Mouse (Mus musculus): ENCODE data around the gene Me3. TPM values are rescaled to one million over a fixed set of nuclear protein-coding genes. Genes with fewer than 3 reads are reported as not detected.

Gene Me3
- polyA plus RNA-seq, 1 experiment, result 0.44 TPM

- Histone ChIP-seq H3K27ac (ENCODE audit: insufficient read depth, low read length) (no peak overlapping the region), H3K4me1 (ENCODE audit: control insufficient read depth, insufficient read depth, insufficient read length) (no peaks in the 10 kb centered on the region), H3K27me3 (ENCODE audit: control insufficient read depth, insufficient read depth, low read length) (no peaks in the 10 kb centered on the region), H3K4me3 (ENCODE audit: extremely low read depth, insufficient read depth, insufficient read length) (no peak overlapping the region), H3K36me3 (ENCODE audit: control insufficient read depth, insufficient read depth, low read length) (no peaks in the 10 kb centered on the region)
- WGBS, result 81% methylated on average over 5 of the region's 5 CpGs
- TF ChIP-seq POLR2A (IDR thresholded peaks at IDR 0.05; ENCODE audit: low read depth, low read length) (no peak), CTCF (IDR thresholded peaks at IDR 0.05; ENCODE audit: extremely low read depth, insufficient read depth, insufficient read length, insufficient replicate concordance) (no peak)
- DNase-seq (ENCODE audit: low read depth in 1 of 2, low spot score in 2 of 2), result no peak
Observed at GRCm38 (mm10) chr7:89699668-89700350, 67.6 kb downstream of the Me3 start.

GRCm38 (mm10) chr7:89700511-89700910 is 68.3 kb downstream of the Me3 start:
- H3K27ac ChIP-seq (ENCODE audit: insufficient read depth, low read length), result no peak overlapping the region
- no peaks in the 10 kb centered on the region for H3K4me1 ChIP-seq (ENCODE audit: control insufficient read depth, insufficient read depth, insufficient read length)
- no peak for DNase-seq (ENCODE audit: low read depth in 1 of 2, low spot score in 2 of 2)
- no peak overlapping the region for H3K4me3 ChIP-seq (ENCODE audit: extremely low read depth, insufficient read depth, insufficient read length)
- no peaks in the 10 kb centered on the region for H3K36me3 ChIP-seq (ENCODE audit: control insufficient read depth, insufficient read depth, low read length)
- WGBS, result 89% methylated on average over 1 of the region's 1 CpGs
- no peaks in the 10 kb centered on the region for H3K27me3 ChIP-seq (ENCODE audit: control insufficient read depth, insufficient read depth, low read length)
- TF ChIP-seq POLR2A (IDR thresholded peaks at IDR 0.05; ENCODE audit: low read depth, low read length), result no peak
- TF ChIP-seq CTCF (IDR thresholded peaks at IDR 0.05; ENCODE audit: extremely low read depth, insufficient read depth, insufficient read length, insufficient replicate concordance), result no peak

GRCm38 (mm10) chr7:89710776-89711175 is 78.6 kb downstream of the Me3 start:
- Histone ChIP-seq H3K27me3 (ENCODE audit: control insufficient read depth, insufficient read depth, low read length) (no peaks in the 10 kb centered on the region), H3K27ac (ENCODE audit: insufficient read depth, low read length) (no peak overlapping the region), H3K36me3 (ENCODE audit: control insufficient read depth, insufficient read depth, low read length) (no peaks in the 10 kb centered on the region), H3K4me3 (ENCODE audit: extremely low read depth, insufficient read depth, insufficient read length) (no peak overlapping the region), H3K4me1 (ENCODE audit: control insufficient read depth, insufficient read depth, insufficient read length) (no peaks in the 10 kb centered on the region)
- no peak for DNase-seq (ENCODE audit: low read depth in 1 of 2, low spot score in 2 of 2)
- 57% methylated on average over 2 of the region's 2 CpGs for WGBS
- no peak for TF ChIP-seq POLR2A (IDR thresholded peaks at IDR 0.05; ENCODE audit: low read depth, low read length)
- no peak for TF ChIP-seq CTCF (IDR thresholded peaks at IDR 0.05; ENCODE audit: extremely low read depth, insufficient read depth, insufficient read length, insufficient replicate concordance)

- Histone ChIP-seq H3K27me3 (ENCODE audit: control insufficient read depth, insufficient read depth, low read length) (no peaks in the 10 kb centered on the region), H3K36me3 (ENCODE audit: control insufficient read depth, insufficient read depth, low read length) (no peaks in the 10 kb centered on the region), H3K4me3 (ENCODE audit: extremely low read depth, insufficient read depth, insufficient read length) (no peak overlapping the region), H3K4me1 (ENCODE audit: control insufficient read depth, insufficient read depth, insufficient read length) (no peaks in the 10 kb centered on the region), H3K27ac (ENCODE audit: insufficient read depth, low read length) (no peak overlapping the region)
- TF ChIP-seq POLR2A (IDR thresholded peaks at IDR 0.05; ENCODE audit: low read depth, low read length), result no peak
- TF ChIP-seq CTCF (IDR thresholded peaks at IDR 0.05; ENCODE audit: extremely low read depth, insufficient read depth, insufficient read length, insufficient replicate concordance), result no peak
- no peak for DNase-seq (ENCODE audit: low read depth in 1 of 2, low spot score in 2 of 2)
Observed at GRCm38 (mm10) chr7:89713059-89713458, 80.9 kb downstream of the Me3 start.

- no peaks in the 10 kb centered on the region for H3K36me3 ChIP-seq (ENCODE audit: control insufficient read depth, insufficient read depth, low read length)
- TF ChIP-seq CTCF (IDR thresholded peaks at IDR 0.05; ENCODE audit: extremely low read depth, insufficient read depth, insufficient read length, insufficient replicate concordance) (no peak), POLR2A (IDR thresholded peaks at IDR 0.05; ENCODE audit: low read depth, low read length) (no peak)
- WGBS, result 87% methylated on average over 3 of the region's 3 CpGs
- no peak for DNase-seq (ENCODE audit: low read depth in 1 of 2, low spot score in 2 of 2)
- H3K27me3 ChIP-seq (ENCODE audit: control insufficient read depth, insufficient read depth, low read length), result no peaks in the 10 kb centered on the region
- no peaks in the 10 kb centered on the region for H3K4me1 ChIP-seq (ENCODE audit: control insufficient read depth, insufficient read depth, insufficient read length)
- H3K4me3 ChIP-seq (ENCODE audit: extremely low read depth, insufficient read depth, insufficient read length), result no peak overlapping the region
- H3K27ac ChIP-seq (ENCODE audit: insufficient read depth, low read length), result no peak overlapping the region
Observed at GRCm38 (mm10) chr7:89716226-89716625, 84.0 kb downstream of the Me3 start.

- 91% methylated on average over 2 of the region's 2 CpGs for WGBS
- TF ChIP-seq POLR2A (IDR thresholded peaks at IDR 0.05; ENCODE audit: low read depth, low read length) (no peak), CTCF (IDR thresholded peaks at IDR 0.05; ENCODE audit: extremely low read depth, insufficient read depth, insufficient read length, insufficient replicate concordance) (no peak)
- no peaks in the 10 kb centered on the region for H3K27me3 ChIP-seq (ENCODE audit: control insufficient read depth, insufficient read depth, low read length)
- H3K27ac ChIP-seq (ENCODE audit: insufficient read depth, low read length), result no peak overlapping the region
- H3K4me1 ChIP-seq (ENCODE audit: control insufficient read depth, insufficient read depth, insufficient read length), result no peaks in the 10 kb centered on the region
- H3K36me3 ChIP-seq (ENCODE audit: control insufficient read depth, insufficient read depth, low read length), result no peaks in the 10 kb centered on the region
- no peak for DNase-seq (ENCODE audit: low read depth in 1 of 2, low spot score in 2 of 2)
- H3K4me3 ChIP-seq (ENCODE audit: extremely low read depth, insufficient read depth, insufficient read length), result no peak overlapping the region
Observed at GRCm38 (mm10) chr7:89717521-89717920, 85.3 kb downstream of the Me3 start.

- no peak for TF ChIP-seq CTCF (IDR thresholded peaks at IDR 0.05; ENCODE audit: extremely low read depth, insufficient read depth, insufficient read length, insufficient replicate concordance)
- TF ChIP-seq POLR2A (IDR thresholded peaks at IDR 0.05; ENCODE audit: low read depth, low read length), result no peak
- no peak overlapping the region for H3K27ac ChIP-seq (ENCODE audit: insufficient read depth, low read length)
- H3K4me3 ChIP-seq (ENCODE audit: extremely low read depth, insufficient read depth, insufficient read length), result no peak overlapping the region
- no peaks in the 10 kb centered on the region for H3K36me3 ChIP-seq (ENCODE audit: control insufficient read depth, insufficient read depth, low read length)
- DNase-seq (ENCODE audit: low read depth in 1 of 2, low spot score in 2 of 2), result no peak
- WGBS, result 73% methylated on average over 2 of the region's 2 CpGs
- H3K27me3 ChIP-seq (ENCODE audit: control insufficient read depth, insufficient read depth, low read length), result no peaks in the 10 kb centered on the region
- H3K4me1 ChIP-seq (ENCODE audit: control insufficient read depth, insufficient read depth, insufficient read length), result no peaks in the 10 kb centered on the region
Observed at GRCm38 (mm10) chr7:89718264-89718663, 86.1 kb downstream of the Me3 start.
